Mouse (Mus musculus) ovary, adult 18-20 months (tissue): ENCODE measurements around the gene Prr29.
"Not testable (repeated sequence)": the region's sequence is repeated elsewhere in the genome, so short reads cannot be mapped to it uniquely, and the experiment has no call there.

ENCODE experiments used
- DNase-seq: peaks from one replicate; pipeline ENCODE4 v3.0.0; 2022; ENCODE audit warnings: low spot score, mixed read lengths

Prr29 gene

GRCm38 (mm10) chr11:106355382-106356128 is 9.7 kb upstream of the Prr29 start:
- peak; percentile 28 for DNase-seq

GRCm38 (mm10) chr11:106359350-106359749 is 5.9 kb upstream of the Prr29 start:
- DNase-seq: no peak

- DNase-seq: peak; percentile 11
These were observed 560 bp upstream of the Prr29 start for GRCm38 (mm10) chr11:106364712-106365111.

GRCm38 (mm10) chr11:106366316-106366715 is 1.0 kb downstream of the Prr29 start:
- DNase-seq: peak; percentile 54

GRCm38 (mm10) chr11:106373998-106374397 is 8.7 kb downstream of the Prr29 start:
- no peak for DNase-seq

- DNase-seq: no peak
These were observed 9.3 kb downstream of the Prr29 start for GRCm38 (mm10) chr11:106374559-106374958.

- no peak for DNase-seq
These were observed 9.7 kb downstream of the Prr29 start for GRCm38 (mm10) chr11:106374979-106375378.

GRCm38 (mm10) chr11:106381011-106381410 is 15.7 kb downstream of the Prr29 start:
- DNase-seq: no peak

GRCm38 (mm10) chr11:106381883-106382282 is 16.6 kb downstream of the Prr29 start:
- no peak for DNase-seq

- DNase-seq: no peak
These were observed 17.2 kb downstream of the Prr29 start for GRCm38 (mm10) chr11:106382424-106382823.

- no peak for DNase-seq
These were observed 17.9 kb downstream of the Prr29 start for GRCm38 (mm10) chr11:106383051-106383790.

- no peak for DNase-seq
These were observed 21.1 kb downstream of the Prr29 start for GRCm38 (mm10) chr11:106386409-106386808.

GRCm38 (mm10) chr11:106387020-106387419 is 21.7 kb downstream of the Prr29 start:
- no peak for DNase-seq

- DNase-seq: no peak
These were observed 22.5 kb downstream of the Prr29 start, which contains the start of gene Icam2 for GRCm38 (mm10) chr11:106387791-106388216. Gene Icam2, minus strand, starts transcription at chr11:106388075.

GRCm38 (mm10) chr11:106389611-106390010 is 24.3 kb downstream of the Prr29 start:
- no peak for DNase-seq

GRCm38 (mm10) chr11:106390757-106391156 is 25.5 kb downstream of the Prr29 start:
- no peak for DNase-seq

- peak; percentile 19 for DNase-seq
These were observed 26.4 kb downstream of the Prr29 start for GRCm38 (mm10) chr11:106391546-106392188.

- DNase-seq: no peak
These were observed 27.5 kb downstream of the Prr29 start for GRCm38 (mm10) chr11:106392597-106393330.

GRCm38 (mm10) chr11:106393331-106393616 is 28.0 kb downstream of the Prr29 start:
- DNase-seq: no peak

- not testable (repeated sequence) for DNase-seq
These were observed 28.8 kb downstream of the Prr29 start for GRCm38 (mm10) chr11:106394055-106394454.

GRCm38 (mm10) chr11:106397656-106398055 is 32.4 kb downstream of the Prr29 start:
- DNase-seq: no peak

- no peak for DNase-seq
These were observed 33.2 kb downstream of the Prr29 start for GRCm38 (mm10) chr11:106398481-106398880.
